13 mouse cellular contexts compared by ENCODE assay signal in the genomic region with DNA sequence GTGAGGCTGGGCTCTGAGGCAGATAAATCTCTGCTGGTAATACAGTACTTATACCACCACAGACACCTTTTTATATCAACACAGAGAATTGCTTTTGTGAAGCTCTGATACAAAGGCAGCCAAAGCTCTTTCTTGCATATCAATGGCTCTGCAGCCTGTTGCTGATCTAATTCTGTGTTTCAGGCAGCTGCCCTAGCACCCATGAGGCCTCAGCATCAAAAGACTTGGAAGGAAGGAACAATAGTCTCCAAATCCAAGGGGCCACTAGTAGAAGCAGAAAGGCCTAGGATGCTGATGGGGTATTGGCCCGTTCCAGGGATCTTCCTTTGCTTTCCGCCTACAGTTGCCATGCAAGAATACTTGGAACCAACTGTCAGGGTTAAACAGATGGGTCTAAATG.
"Had no signal": no experiment of that assay in that cellular context is flagged by ENCODE, and none has a peak within 500 bp of the region (broad histone marks: within the 10 kb centered on the region; RNA-seq: fewer than 3 reads in every experiment).

No protein-coding gene starts in this region.

- H3K27me3 ChIP-seq: limb, embryonic 15.5 days; liver, embryonic 12.5 days; neural tube, embryonic 12.5 days; stomach, embryonic 15.5 days had no signal

- H3K9me3 ChIP-seq: limb, embryonic 15.5 days; liver, embryonic 12.5 days; neural tube, embryonic 12.5 days; stomach, embryonic 15.5 days had no signal

- H3K4me3 ChIP-seq: limb, embryonic 15.5 days; liver, embryonic 12.5 days; neural tube, embryonic 12.5 days; stomach, embryonic 15.5 days had no signal

- DNase-seq: kidney, adult 11 months; kidney, adult 9 months; kidney, postnatal 36 days; lung, embryonic 14.5 days; lung, postnatal 10 days; lung, postnatal 4 days; thymus, adult 2 months; thymus, postnatal 25 days had no signal

- H3K4me2 ChIP-seq: limb, embryonic 15.5 days; liver, embryonic 12.5 days; lung, embryonic 14.5 days; neural tube, embryonic 12.5 days; stomach, embryonic 15.5 days had no signal

- H3K4me1 ChIP-seq: limb, embryonic 15.5 days; liver, embryonic 12.5 days; neural tube, embryonic 12.5 days; stomach, embryonic 15.5 days had no signal

- H3K9ac ChIP-seq: limb, embryonic 15.5 days; liver, embryonic 12.5 days; lung, embryonic 14.5 days; neural tube, embryonic 12.5 days; stomach, embryonic 15.5 days had no signal

- H3K27ac ChIP-seq: kidney, postnatal 0 days; limb, embryonic 15.5 days; liver, embryonic 12.5 days; neural tube, embryonic 12.5 days; stomach, embryonic 15.5 days had no signal

- H3K36me3 ChIP-seq: limb, embryonic 15.5 days; liver, embryonic 12.5 days; neural tube, embryonic 12.5 days; stomach, embryonic 15.5 days had no signal

- ATAC-seq: liver, embryonic 12.5 days had no signal
